Mouse (Mus musculus): ENCODE measurements around the gene Rogdi. TPM values are rescaled to one million over a fixed set of nuclear protein-coding genes. Genes with fewer than 3 reads are reported as not detected.
A peak's percentile ranks its signal among the peaks of the same experiment; 100 is the strongest.

The Rogdi gene
- polyA plus RNA-seq, 1 experiment from 2014 or later: 54.9 TPM

- peak overlapping the region; percentile 98 for H3K4me3 ChIP-seq (replicated peaks)
- H3K36me3 ChIP-seq: no peaks in the 10 kb centered on the region
- 0 out of 2 replicates have a peak overlapping the region, but pooled peaks have one; percentile 83 for H3K27ac ChIP-seq
- ATAC-seq (ENCODE audit: insufficient read depth, low FRiP score, low read depth): no peak
- H3K9me3 ChIP-seq: no peaks in the 10 kb centered on the region
- no peaks in the 10 kb centered on the region for H3K27me3 ChIP-seq (replicated peaks)
- peak overlapping the region; percentile 86 for H3K4me2 ChIP-seq
- no peak overlapping the region for H3K9ac ChIP-seq
- peaks cover 15% of the 10 kb centered on the region for H3K4me1 ChIP-seq
- 38% methylated on average over 9 of the region's 9 CpGs for WGBS
Measured at GRCm38 (mm10) chr16:4963346-4963745, 50.0 kb downstream of the Rogdi start.

- Histone ChIP-seq H3K9me3 (no peaks in the 10 kb centered on the region), H3K9ac (no peak overlapping the region), H3K4me2 (no peak overlapping the region), H3K27ac (no peak overlapping the region), H3K4me1 (peaks cover 14% of the 10 kb centered on the region), H3K4me3 (replicated peaks) (no peak overlapping the region), H3K36me3 (peaks cover 20% of the 10 kb centered on the region; the same call in 1 of the 2 replicates), H3K27me3 (replicated peaks) (no peaks in the 10 kb centered on the region)
- no peak for ATAC-seq (ENCODE audit: insufficient read depth, low FRiP score, low read depth)
- 87% methylated on average over 8 of the region's 8 CpGs for WGBS
Measured at GRCm38 (mm10) chr16:4960260-4960659, 53.1 kb downstream of the Rogdi start.

Other genes with a start within 250 kb of the Rogdi start
- 73.1 and 82.1 TPM in 2 replicates for gene Cdip1, start 223.3 kb downstream of the Rogdi start, polyA plus RNA-seq (2015; fragmentation: Nextera tagmentation; extraction: Ambion mirVana)
- 0.44 and 0.64 TPM in 2 replicates for gene 4930562C15Rik, start 178.1 kb downstream of the Rogdi start, polyA plus RNA-seq (2015; fragmentation: Nextera tagmentation; extraction: Ambion mirVana)
- gene Ubald1, start 133.2 kb downstream of the Rogdi start, polyA plus RNA-seq (2015; fragmentation: Nextera tagmentation; extraction: Ambion mirVana): 34.9 and 37.7 TPM in 2 replicates
- gene Mgrn1, start 127.3 kb downstream of the Rogdi start, polyA plus RNA-seq (2015; fragmentation: Nextera tagmentation; extraction: Ambion mirVana): 75.7 and 78.5 TPM in 2 replicates
- 140 and 143 TPM in 2 replicates for gene Nudt16l1, start 74.8 kb downstream of the Rogdi start, polyA plus RNA-seq (2015; fragmentation: Nextera tagmentation; extraction: Ambion mirVana)
- gene Anks3, start 49.3 kb downstream of the Rogdi start, polyA plus RNA-seq (2015; fragmentation: Nextera tagmentation; extraction: Ambion mirVana): 48.7 and 53.0 TPM in 2 replicates
- gene Sept12, start 15.7 kb downstream of the Rogdi start, polyA plus RNA-seq (2015; fragmentation: Nextera tagmentation; extraction: Ambion mirVana): not detected in 2 replicates
- 59.7 and 65.9 TPM in 2 replicates for gene Smim22, start 6.3 kb downstream of the Rogdi start, polyA plus RNA-seq (2015; fragmentation: Nextera tagmentation; extraction: Ambion mirVana)
- gene Glyr1, start 36.3 kb upstream of the Rogdi start, polyA plus RNA-seq (2015; fragmentation: Nextera tagmentation; extraction: Ambion mirVana): 118 and 138 TPM in 2 replicates
- 16.8 and 17.9 TPM in 2 replicates for gene Ubn1, start 36.5 kb upstream of the Rogdi start, polyA plus RNA-seq (2015; fragmentation: Nextera tagmentation; extraction: Ambion mirVana)
- gene Ppl, start 118.9 kb upstream of the Rogdi start, polyA plus RNA-seq (2015; fragmentation: Nextera tagmentation; extraction: Ambion mirVana): 15.5 and 28.2 TPM in 2 replicates
- 0.05 and 0.14 TPM in 2 replicates for gene Sec14l5, start 133.6 kb upstream of the Rogdi start, polyA plus RNA-seq (2015; fragmentation: Nextera tagmentation; extraction: Ambion mirVana)
- gene Nagpa, start 190.5 kb upstream of the Rogdi start, polyA plus RNA-seq (2015; fragmentation: Nextera tagmentation; extraction: Ambion mirVana): 21.1 and 22.1 TPM in 2 replicates
- 3.9 and 5.3 TPM in 2 replicates for gene AU021092, start 208.7 kb upstream of the Rogdi start, polyA plus RNA-seq (2015; fragmentation: Nextera tagmentation; extraction: Ambion mirVana)
- 32.3 and 34.5 TPM in 2 replicates for gene Alg1, start 220.1 kb upstream of the Rogdi start, polyA plus RNA-seq (2015; fragmentation: Nextera tagmentation; extraction: Ambion mirVana)
- gene Eef2kmt, start 242.4 kb upstream of the Rogdi start, polyA plus RNA-seq (2015; fragmentation: Nextera tagmentation; extraction: Ambion mirVana): 31.5 and 33.7 TPM in 2 replicates